Mouse (Mus musculus) ES-E14 (cell line): ENCODE measurements at regions not wholly inside any gene's neighbourhood (a gene's known extent, or its start where the extent isn't known, plus 50 kb on each side); places are given as distances from the start of the nearest gene placed in this dataset.

Source experiments
- DNase-seq: peaks from one replicate; pipeline ENCODE4 v3.0.0-alpha.2; 2013; ENCODE audit warnings: low read depth, low spot score
- H3K27ac ChIP-seq: 2 replicates; pipeline ENCODE4 v1.5.1; 2012; ENCODE audit warnings: low read depth, mild to moderate bottlenecking, low read length, moderate library complexity, mixed read lengths; ENCODE audit not compliant: poor library complexity, insufficient read depth, severe bottlenecking
- H3K36me3 ChIP-seq: 2 replicates; pipeline ENCODE4 v1.6.1; 2012; ENCODE audit warnings: mild to moderate bottlenecking, low read length, moderate library complexity, mixed read lengths; ENCODE audit not compliant: control insufficient read depth, poor library complexity, insufficient read depth, severe bottlenecking
- H3K4me1 ChIP-seq, 2 experiments: fragments of 150-350 bp in 1 of 2; sonication (generic) in 1 of 2; 2 replicates each; pipeline ENCODE4 v1.6.1; 2012; ENCODE audit warnings: low read length in 2 of 2, mild to moderate bottlenecking in 1 of 2, mixed read lengths in 1 of 2; ENCODE audit not compliant: control insufficient read depth in 2 of 2, insufficient read depth in 2 of 2, poor library complexity in 1 of 2
- H3K4me3 ChIP-seq, 2 experiments: fragments of 150-350 bp in 1 of 2; sonication (generic) in 1 of 2; 2 replicates each; pipeline ENCODE4 v1.5.1; 2012; ENCODE audit warnings: low read length in 2 of 2, low read depth in 1 of 2, mild to moderate bottlenecking in 1 of 2, mixed read lengths in 1 of 2; ENCODE audit not compliant: insufficient read depth in 1 of 2, poor library complexity in 1 of 2, severe bottlenecking in 1 of 2
- H3K9ac ChIP-seq: 2 replicates; pipeline ENCODE4 v1.6.1; 2012; ENCODE audit warnings: low read depth, mild to moderate bottlenecking, low read length, mixed read lengths; ENCODE audit not compliant: poor library complexity, insufficient read depth, severe bottlenecking
- H3K9me3 ChIP-seq: fragments of 150-350 bp; sonication (generic); 2 replicates; pipeline ENCODE4 v1.6.1; 2012; ENCODE audit warnings: low read depth, mild to moderate bottlenecking, low read length; ENCODE audit not compliant: control insufficient read depth, insufficient read depth
- CHD2 ChIP-seq: IDR thresholded peaks from 2 replicates; pipeline ENCODE4 v1.6.1; 2014; ENCODE audit warnings: mild to moderate bottlenecking, low read depth, low read length, inconsistent platforms
- HCFC1 ChIP-seq: IDR thresholded peaks from 2 replicates; pipeline ENCODE4 v1.6.1; 2012; ENCODE audit warnings: low read length, inconsistent platforms, borderline replicate concordance; ENCODE audit not compliant: insufficient read depth
- MAFK ChIP-seq: IDR thresholded peaks from 2 replicates; pipeline ENCODE4 v1.6.1; 2014; ENCODE audit warnings: mild to moderate bottlenecking, low read depth, low read length, inconsistent platforms; ENCODE audit not compliant: insufficient read depth
- ZC3H11A ChIP-seq: IDR thresholded peaks from 2 replicates; pipeline ENCODE4 v1.6.1; 2012; ENCODE audit warnings: low read depth, mild to moderate bottlenecking, inconsistent platforms, low read length, borderline replicate concordance
- ZNF384 ChIP-seq: IDR thresholded peaks from 2 replicates; pipeline ENCODE4 v1.6.1; 2012; ENCODE audit warnings: low read depth, low read length, inconsistent platforms
- in situ Hi-C, 2 experiments: fragments of 600-800 bp; cut with MboI; formaldehyde crosslinking; loops; one replicate each; pipeline ENCODE4 v1.15.1; 2025; ENCODE audit warnings: low sequenced_read_pairs in 2 of 2, inconsistent platforms in 1 of 2; ENCODE audit not compliant: unreplicated experiment in 2 of 2

- in situ Hi-C loops = no loop called here
Measured at GRCm38 (mm10) chr7:111212188-111212587, 129.4 kb upstream of the Eif4g2 start.

GRCm38 (mm10) chr7:111211641-111212040 lies 128.8 kb upstream of the Eif4g2 start:
- in situ Hi-C loops = no loop called here
- Histone ChIP-seq H3K36me3 (no peaks in the 10 kb centered on the region), H3K9ac (no peak overlapping the region), H3K27ac (no peak overlapping the region), H3K4me3 (no peak overlapping the region), H3K4me1 (no peaks in the 10 kb centered on the region), H3K9me3 (no peaks in the 10 kb centered on the region)
- TF ChIP-seq MAFK (no peak), ZNF384 (no peak), HCFC1 (no peak), ZC3H11A (no peak), CHD2 (no peak)
- DNase-seq = no peak

More at GRCm38 (mm10) chr7:111212188-111212587, 129.4 kb upstream of the Eif4g2 start:
- TF ChIP-seq ZNF384 = no peak
- no peak for TF ChIP-seq MAFK
- TF ChIP-seq HCFC1 = no peak
- no peak for TF ChIP-seq CHD2
- TF ChIP-seq ZC3H11A = no peak
- Histone ChIP-seq H3K4me3 (no peak overlapping the region), H3K9ac (no peak overlapping the region), H3K36me3 (no peaks in the 10 kb centered on the region), H3K27ac (no peak overlapping the region), H3K4me1 (no peaks in the 10 kb centered on the region), H3K9me3 (no peaks in the 10 kb centered on the region)
- DNase-seq = no peak

GRCm38 (mm10) chr7:111210282-111210681 lies 127.5 kb upstream of the Eif4g2 start:
- TF ChIP-seq CHD2 (no peak), ZC3H11A (no peak), MAFK (no peak), HCFC1 (no peak), ZNF384 (no peak)
- no peaks in the 10 kb centered on the region for H3K36me3 ChIP-seq
- H3K4me3 ChIP-seq = no peak overlapping the region
- no peaks in the 10 kb centered on the region for H3K4me1 ChIP-seq
- no peak overlapping the region for H3K9ac ChIP-seq
- in situ Hi-C loops = no loop called here
- DNase-seq = no peak
- no peaks in the 10 kb centered on the region for H3K9me3 ChIP-seq
- no peak overlapping the region for H3K27ac ChIP-seq

- no peak overlapping the region for H3K9ac ChIP-seq
- no peak overlapping the region for H3K27ac ChIP-seq
- no peaks in the 10 kb centered on the region for H3K4me1 ChIP-seq
- in situ Hi-C loops = no loop called here
- H3K9me3 ChIP-seq = no peaks in the 10 kb centered on the region
- DNase-seq = no peak
- no peaks in the 10 kb centered on the region for H3K36me3 ChIP-seq
- H3K4me3 ChIP-seq = no peak overlapping the region
- no peak for TF ChIP-seq MAFK
- no peak for TF ChIP-seq ZNF384
- TF ChIP-seq HCFC1 = no peak
- TF ChIP-seq CHD2 = no peak
- TF ChIP-seq ZC3H11A = no peak
Measured at GRCm38 (mm10) chr7:111205876-111206275, 123.0 kb upstream of the Eif4g2 start.
